Mouse (Mus musculus) 3T3-L1 (cell line): Measurements from ENCODE around the gene 1110008P14Rik.
A peak's percentile ranks its signal among the peaks of the same experiment; 100 is the strongest.
"Not testable (repeated sequence)": the region's sequence is repeated elsewhere in the genome, so short reads cannot be mapped to it uniquely, and the experiment has no call there.

Experiments
- DNase-seq: peaks from one replicate; pipeline ENCODE4 v3.0.0-alpha.2; 2015; ENCODE audit warnings: low read depth, low spot score

Gene 1110008P14Rik

GRCm38 (mm10) chr2:32363376-32364106, 18.2 kb downstream of the 1110008P14Rik start:
- DNase-seq, result peak; percentile 89

- peak; percentile 85 for DNase-seq
These were observed 18.9 kb downstream of the 1110008P14Rik start for GRCm38 (mm10) chr2:32362817-32363340.

- DNase-seq, result not testable (repeated sequence)
These were observed 19.5 kb downstream of the 1110008P14Rik start for GRCm38 (mm10) chr2:32362274-32362673.

- DNase-seq, result peak; percentile 63
These were observed 20.3 kb downstream of the 1110008P14Rik start for GRCm38 (mm10) chr2:32361437-32361836.

DNA sequence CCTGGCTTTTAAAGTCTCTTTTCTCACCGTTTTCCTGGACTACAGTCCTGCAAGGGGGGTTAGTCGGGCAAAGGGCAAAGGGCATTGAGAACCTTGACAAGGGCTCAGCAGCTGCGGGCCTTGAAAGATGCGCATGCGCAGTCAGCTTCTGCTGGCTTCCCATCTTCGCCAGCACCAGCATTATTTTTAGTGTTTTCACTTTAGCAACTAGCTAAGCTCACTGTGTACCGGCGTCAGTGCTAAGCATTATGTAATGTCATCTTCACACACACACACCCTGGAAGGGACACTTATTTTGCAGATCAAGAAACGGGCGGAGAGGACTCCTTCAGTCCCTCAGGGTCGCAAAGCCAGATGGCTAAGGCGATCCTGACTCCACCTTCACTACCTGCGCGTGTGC, 21.0 kb downstream of the 1110008P14Rik start:
- peak; percentile 84 for DNase-seq

GRCm38 (mm10) chr2:32358381-32358780, 23.4 kb downstream of the 1110008P14Rik start:
- no peak for DNase-seq

- no peak for DNase-seq
These were observed 24.0 kb downstream of the 1110008P14Rik start for GRCm38 (mm10) chr2:32357710-32358109.

- no peak for DNase-seq
These were observed 25.5 kb downstream of the 1110008P14Rik start for GRCm38 (mm10) chr2:32356216-32356615.

GRCm38 (mm10) chr2:32354336-32354895, 27.3 kb downstream of the 1110008P14Rik start:
- no peak for DNase-seq

DNA sequence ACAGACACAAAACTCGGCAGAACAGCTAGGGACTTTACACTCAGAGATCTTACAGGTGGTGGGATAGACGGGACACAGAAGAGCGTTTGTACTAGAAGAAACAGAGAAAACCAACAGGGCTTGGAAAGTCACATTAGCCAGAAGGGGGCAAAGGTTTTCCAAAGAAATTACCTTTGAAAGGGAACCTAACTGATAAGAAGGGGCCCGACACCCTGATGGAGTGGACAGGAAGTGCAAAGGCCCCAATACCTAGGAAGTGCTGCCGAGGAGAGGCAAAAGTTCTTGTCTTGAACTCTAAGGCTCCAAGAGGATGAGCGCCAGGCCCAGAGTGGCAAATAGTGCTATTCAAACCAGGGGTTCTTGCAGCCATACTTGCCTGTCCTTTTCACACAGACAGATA, 27.9 kb downstream of the 1110008P14Rik start:
- no peak for DNase-seq

DNA sequence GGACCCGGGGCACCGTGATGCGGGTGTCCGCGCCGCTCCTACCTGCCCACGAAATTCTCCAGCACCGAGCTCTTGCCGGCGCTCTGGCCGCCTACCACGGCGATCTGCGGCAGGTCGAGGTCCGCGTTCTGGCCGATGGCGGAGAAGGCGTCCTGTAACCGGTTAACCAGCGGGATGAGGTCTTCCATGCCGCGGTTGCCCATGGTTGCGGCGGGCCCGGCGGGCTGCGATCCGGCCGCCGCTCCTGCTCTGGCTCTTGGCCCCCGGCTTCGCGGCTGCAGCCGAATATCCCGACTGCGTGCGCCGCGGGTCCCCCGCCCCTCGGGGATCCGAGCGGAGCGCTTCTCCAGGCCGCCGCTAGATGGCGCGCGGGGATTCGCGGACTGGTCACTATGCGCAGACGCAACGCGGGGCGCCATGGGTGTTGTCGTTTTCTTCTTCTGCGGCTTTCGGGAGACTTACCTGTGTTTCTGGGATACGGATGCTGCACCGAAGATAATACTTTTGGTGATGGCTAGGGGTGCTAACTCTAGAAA, 28.7 kb downstream of the 1110008P14Rik start, which contains the start of gene Dnm1:
Dnm1 (minus strand) TSS at position 332 of the 536 bp plus-strand sequence.
- DNase-seq, result peak; percentile 88

- peak; percentile 67 for DNase-seq
These were observed 29.4 kb downstream of the 1110008P14Rik start, which contains the start of gene Ciz1 for GRCm38 (mm10) chr2:32352151-32353006. Gene Ciz1, plus strand, starts transcription at chr2:32352327.

DNA sequence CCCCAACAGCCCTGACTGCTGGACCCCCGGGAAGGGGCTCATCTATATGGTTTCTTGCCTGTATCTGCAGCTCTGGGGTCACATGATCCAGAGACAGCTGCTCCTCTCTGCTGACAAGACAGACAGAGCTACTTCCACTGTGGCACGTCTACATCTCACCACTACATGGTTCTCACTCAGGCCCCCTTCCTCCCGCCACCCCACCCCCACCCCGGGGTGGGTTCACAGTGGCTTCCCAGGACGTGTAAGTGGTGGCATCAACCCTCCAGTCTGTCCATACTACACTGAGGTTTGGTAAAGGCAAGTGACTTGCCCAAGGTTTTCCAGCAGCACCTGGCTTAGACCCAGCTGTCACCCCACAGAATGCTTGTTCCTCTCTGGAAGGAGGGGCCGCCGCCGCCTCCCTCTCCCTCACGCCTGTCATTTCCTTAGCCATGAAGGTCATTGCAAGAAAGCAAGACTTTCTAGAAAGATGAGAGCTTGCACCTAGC, 30.2 kb downstream of the 1110008P14Rik start:
- DNase-seq, result no peak

DNA sequence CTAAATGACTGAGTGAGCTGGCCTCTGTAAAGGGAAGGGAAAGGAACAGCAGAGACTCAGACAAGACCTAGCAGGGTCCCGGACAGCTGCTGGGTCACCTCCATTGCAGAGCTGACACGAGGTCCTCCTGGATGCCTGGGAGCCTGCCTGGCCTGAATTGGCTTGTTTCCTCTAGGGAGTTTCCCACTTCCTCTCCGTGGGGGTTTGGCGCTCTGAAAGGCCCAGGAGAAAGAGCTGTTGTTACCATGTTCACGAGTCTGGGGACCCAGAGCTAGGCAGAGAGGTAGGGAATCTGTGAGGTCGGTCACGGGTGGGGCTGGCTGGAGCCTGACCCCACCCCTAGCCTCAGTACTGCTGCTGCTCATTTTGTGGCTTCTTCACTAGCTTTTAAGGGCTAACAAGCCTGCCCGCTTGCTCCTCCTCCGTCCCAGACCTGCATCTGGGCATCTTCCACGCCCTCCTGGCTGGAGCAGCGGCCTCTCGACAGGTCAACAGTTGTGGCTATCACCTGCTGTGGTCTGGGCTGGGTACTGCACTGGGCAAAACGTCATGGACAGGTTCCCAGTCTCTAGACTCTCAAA, 31.2 kb downstream of the 1110008P14Rik start:
- peak; percentile 31 for DNase-seq

DNA sequence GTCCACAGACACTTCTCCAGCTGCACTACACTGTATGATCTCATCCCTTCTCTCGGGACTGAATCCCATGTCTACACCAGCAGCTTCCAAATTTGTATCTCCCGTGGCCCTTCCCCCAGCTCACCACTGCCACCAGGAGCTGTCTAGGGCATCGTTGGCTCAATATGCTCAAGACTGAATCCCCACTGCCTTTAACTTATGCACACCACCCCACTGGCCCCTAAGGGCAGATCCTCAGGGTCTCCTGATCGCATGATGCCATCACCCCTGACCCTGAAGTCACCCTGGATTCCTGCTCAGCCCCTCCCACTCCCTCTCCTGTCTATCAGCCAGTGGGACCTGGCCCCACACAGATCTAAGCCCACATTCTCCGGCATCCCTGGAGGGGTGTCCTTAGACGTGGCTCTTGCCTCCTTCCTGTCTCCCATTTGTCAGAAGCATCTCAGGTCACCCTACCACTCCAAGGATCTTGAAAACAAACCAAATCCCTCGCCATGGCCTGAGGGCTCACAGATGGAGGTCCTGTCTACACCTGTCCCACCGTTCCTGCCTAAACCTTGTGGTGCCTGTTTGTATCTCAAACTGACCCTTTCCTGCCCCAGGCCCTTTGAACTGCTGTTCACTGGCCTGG, 32.0 kb downstream of the 1110008P14Rik start:
- DNase-seq, result no peak

DNA sequence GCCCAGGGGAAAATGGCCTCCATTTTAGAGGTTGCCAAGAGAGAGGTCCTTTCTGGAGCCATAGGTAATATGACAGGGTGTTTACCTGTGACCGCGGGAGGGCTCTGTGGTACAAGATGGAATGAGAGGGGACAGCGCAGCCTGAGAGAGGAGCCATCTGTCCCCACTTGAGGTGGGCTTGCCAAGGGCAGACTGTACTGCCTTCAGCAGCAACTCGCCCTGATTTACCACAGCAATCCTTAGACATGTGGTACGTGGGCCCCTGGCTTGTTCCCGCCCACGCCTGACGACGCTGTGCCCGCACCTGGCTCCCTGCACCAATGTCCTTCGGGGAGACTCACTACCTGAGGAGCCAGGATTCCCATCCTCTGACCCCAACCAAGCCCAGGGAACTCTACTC, 33.4 kb downstream of the 1110008P14Rik start:
- DNase-seq, result no peak

DNA sequence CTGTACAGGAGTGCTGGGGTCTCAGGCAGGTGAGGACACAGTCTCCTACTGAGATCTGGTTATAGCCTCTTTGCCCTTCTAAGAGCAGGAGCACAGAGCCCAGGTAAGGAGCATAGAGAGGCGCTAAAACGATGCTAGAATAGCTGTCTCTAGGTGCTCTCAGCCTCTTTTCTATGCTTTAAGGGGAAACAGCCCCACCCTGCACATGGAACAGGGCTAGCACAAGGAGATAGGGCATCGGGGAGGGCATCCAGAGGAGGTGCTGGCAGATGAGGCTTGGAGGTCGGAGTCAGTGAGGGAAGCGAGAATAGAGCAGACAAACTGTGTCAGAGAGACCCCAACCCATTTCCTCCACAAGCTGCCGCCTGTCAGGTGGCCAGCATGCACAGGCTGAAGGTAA, 34.7 kb downstream of the 1110008P14Rik start:
- no peak for DNase-seq

DNA sequence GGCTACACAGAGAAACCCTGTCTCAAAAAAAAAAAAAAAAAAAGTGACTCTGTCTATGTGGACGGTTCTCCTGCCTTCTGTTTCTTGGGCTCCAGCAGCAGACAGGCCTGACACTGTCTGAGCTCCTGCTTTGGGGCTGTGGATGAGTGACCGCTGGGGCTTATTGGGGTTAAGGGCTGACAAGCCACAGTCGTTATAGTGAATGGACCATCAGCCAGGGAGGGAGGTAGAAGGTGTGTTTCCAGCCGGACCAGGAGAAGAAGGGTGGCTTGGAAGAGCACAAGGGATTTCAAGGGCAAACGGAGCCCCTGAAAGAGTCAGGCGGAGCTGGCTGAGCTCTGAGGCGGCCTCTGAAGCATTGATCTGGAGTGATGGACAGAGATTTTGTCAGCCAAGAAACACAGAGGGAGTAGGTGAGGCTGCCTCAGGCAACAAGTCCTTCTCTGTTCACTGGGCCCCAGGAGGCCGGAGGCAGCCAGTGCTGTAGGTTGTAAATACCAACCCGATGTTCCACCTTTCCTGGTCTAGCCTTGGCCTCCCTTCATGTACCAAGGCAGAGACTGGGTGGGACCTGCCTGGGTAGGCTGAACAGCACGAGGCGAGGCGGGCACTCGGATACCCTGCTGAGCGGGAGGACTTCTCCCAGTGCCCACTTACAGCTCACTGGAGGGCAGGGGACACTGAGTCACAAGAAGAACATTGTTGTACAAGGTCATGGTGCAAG, 37.0 kb downstream of the 1110008P14Rik start:
- no peak for DNase-seq

GRCm38 (mm10) chr2:32344056-32344455, 37.7 kb downstream of the 1110008P14Rik start:
- DNase-seq, result no peak

GRCm38 (mm10) chr2:32343351-32343671, 38.4 kb downstream of the 1110008P14Rik start:
- no peak for DNase-seq
